Mouse (Mus musculus): Measurements from ENCODE around the gene Galntl5.

DNA sequence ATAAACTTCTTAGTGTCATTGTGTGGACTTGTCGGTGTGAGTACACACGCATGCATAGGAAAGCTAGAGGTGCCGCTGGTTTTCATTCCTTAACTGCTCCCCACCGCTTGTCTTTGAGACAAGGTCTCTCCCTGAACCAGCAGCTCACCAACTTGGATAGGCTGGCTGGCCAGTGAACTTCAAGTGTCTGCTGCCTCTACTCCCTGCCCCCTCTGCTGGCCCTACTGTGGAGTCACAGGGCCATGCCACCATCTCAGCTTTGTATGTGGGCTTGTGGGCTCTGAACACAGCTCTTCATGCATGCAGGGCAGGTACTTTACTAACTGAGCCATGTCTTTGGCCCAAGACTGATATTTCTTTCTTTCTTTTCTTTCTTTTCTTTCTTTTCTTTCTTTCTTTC is 2.0 kb upstream of the Galntl5 start:
- TF ChIP-seq CTCF (IDR thresholded peaks at IDR 0.05; ENCODE audit: low read depth), result no peak
- TF ChIP-seq EP300 (IDR thresholded peaks at IDR 0.05; ENCODE audit: low read depth), result no peak

Data from heart, postnatal 0 days (tissue).